Mouse (Mus musculus): ENCODE data around the gene Dclre1b. TPM values are rescaled to one million over a fixed set of nuclear protein-coding genes. Genes with fewer than 3 reads are reported as not detected.

The Dclre1b gene
- polyA plus RNA-seq, 1 experiment: 6.9 TPM

GRCm38 (mm10) chr3:103791230-103792110 is 17.8 kb downstream of the Dclre1b start, which contains the start of gene Hipk1:
Hipk1 (minus strand) TSS chr3:103791563.
- Histone ChIP-seq H3K4me1 (ENCODE audit: control insufficient read depth, insufficient read depth, insufficient read length, low read length) (peaks cover 21% of the 10 kb centered on the region), H3K4me3 (ENCODE audit: insufficient read depth, low read depth, low read length) (peak within 1 kb of the TSS; percentile 83), H3K27ac (replicated peaks; ENCODE audit: low read depth, low read length) (peak within 1 kb of the TSS; percentile 100)

- Histone ChIP-seq H3K4me1 (ENCODE audit: control insufficient read depth, insufficient read depth, insufficient read length, low read length) (peaks cover 26% of the 10 kb centered on the region), H3K27ac (replicated peaks; ENCODE audit: low read depth, low read length) (peak overlapping the region; percentile 78), H3K4me3 (ENCODE audit: insufficient read depth, low read depth, low read length) (peak overlapping the region; percentile 83)
Measured at GRCm38 (mm10) chr3:103790346-103791145, 18.7 kb downstream of the Dclre1b start.

- Histone ChIP-seq H3K27ac (replicated peaks; ENCODE audit: low read depth, low read length) (peak overlapping the region; percentile 78), H3K4me3 (ENCODE audit: insufficient read depth, low read depth, low read length) (peak overlapping the region; percentile 83), H3K4me1 (ENCODE audit: control insufficient read depth, insufficient read depth, insufficient read length, low read length) (peaks cover 26% of the 10 kb centered on the region)
Measured at GRCm38 (mm10) chr3:103789891-103790345, 19.3 kb downstream of the Dclre1b start.

GRCm38 (mm10) chr3:103789096-103789495 is 20.1 kb downstream of the Dclre1b start:
- Histone ChIP-seq H3K27ac (replicated peaks; ENCODE audit: low read depth, low read length) (peak overlapping the region; percentile 88), H3K4me1 (ENCODE audit: control insufficient read depth, insufficient read depth, insufficient read length, low read length) (peaks cover 31% of the 10 kb centered on the region), H3K4me3 (ENCODE audit: insufficient read depth, low read depth, low read length) (peak overlapping the region; percentile 41)

GRCm38 (mm10) chr3:103787225-103787624 is 22.0 kb downstream of the Dclre1b start:
- peak overlapping the region; percentile 61 for H3K27ac ChIP-seq (replicated peaks; ENCODE audit: low read depth, low read length)
- no peak overlapping the region for H3K4me3 ChIP-seq (ENCODE audit: insufficient read depth, low read depth, low read length)
- peaks cover 28% of the 10 kb centered on the region; the same call in 1 of the 2 replicates for H3K4me1 ChIP-seq (ENCODE audit: control insufficient read depth, insufficient read depth, insufficient read length, low read length)

GRCm38 (mm10) chr3:103782844-103783609 is 26.2 kb downstream of the Dclre1b start:
- Histone ChIP-seq H3K4me3 (ENCODE audit: insufficient read depth, low read depth, low read length) (no peak overlapping the region), H3K27ac (replicated peaks; ENCODE audit: low read depth, low read length) (no peak overlapping the region), H3K4me1 (ENCODE audit: control insufficient read depth, insufficient read depth, insufficient read length, low read length) (peaks cover 31% of the 10 kb centered on the region; the same call in 1 of the 2 replicates)

GRCm38 (mm10) chr3:103780777-103781176 is 28.5 kb downstream of the Dclre1b start:
- H3K4me1 ChIP-seq (ENCODE audit: control insufficient read depth, insufficient read depth, insufficient read length, low read length): peaks cover 19% of the 10 kb centered on the region; the same call in 1 of the 2 replicates
- no peak overlapping the region for H3K27ac ChIP-seq (replicated peaks; ENCODE audit: low read depth, low read length)
- no peak overlapping the region for H3K4me3 ChIP-seq (ENCODE audit: insufficient read depth, low read depth, low read length)

GRCm38 (mm10) chr3:103780271-103780670 is 29.0 kb downstream of the Dclre1b start:
- no peak overlapping the region for H3K4me3 ChIP-seq (ENCODE audit: insufficient read depth, low read depth, low read length)
- H3K27ac ChIP-seq (replicated peaks; ENCODE audit: low read depth, low read length): no peak overlapping the region
- peaks cover 19% of the 10 kb centered on the region; the same call in 1 of the 2 replicates for H3K4me1 ChIP-seq (ENCODE audit: control insufficient read depth, insufficient read depth, insufficient read length, low read length)

GRCm38 (mm10) chr3:103779183-103779582 is 30.1 kb downstream of the Dclre1b start:
- H3K27ac ChIP-seq (replicated peaks; ENCODE audit: low read depth, low read length): no peak overlapping the region
- H3K4me1 ChIP-seq (ENCODE audit: control insufficient read depth, insufficient read depth, insufficient read length, low read length): peaks cover 17% of the 10 kb centered on the region; the same call in 1 of the 2 replicates
- H3K4me3 ChIP-seq (ENCODE audit: insufficient read depth, low read depth, low read length): no peak overlapping the region

GRCm38 (mm10) chr3:103778660-103779059 is 30.6 kb downstream of the Dclre1b start:
- H3K27ac ChIP-seq (replicated peaks; ENCODE audit: low read depth, low read length): no peak overlapping the region
- no peak overlapping the region for H3K4me3 ChIP-seq (ENCODE audit: insufficient read depth, low read depth, low read length)
- H3K4me1 ChIP-seq (ENCODE audit: control insufficient read depth, insufficient read depth, insufficient read length, low read length): peaks cover 17% of the 10 kb centered on the region

GRCm38 (mm10) chr3:103777940-103778339 is 31.3 kb downstream of the Dclre1b start:
- H3K4me1 ChIP-seq (ENCODE audit: control insufficient read depth, insufficient read depth, insufficient read length, low read length): peaks cover 20% of the 10 kb centered on the region
- no peak overlapping the region for H3K4me3 ChIP-seq (ENCODE audit: insufficient read depth, low read depth, low read length)
- no peak overlapping the region for H3K27ac ChIP-seq (replicated peaks; ENCODE audit: low read depth, low read length)

GRCm38 (mm10) chr3:103774009-103774408 is 35.2 kb downstream of the Dclre1b start:
- Histone ChIP-seq H3K4me3 (ENCODE audit: insufficient read depth, low read depth, low read length) (no peak overlapping the region), H3K27ac (replicated peaks; ENCODE audit: low read depth, low read length) (0 out of 2 replicates have a peak overlapping the region, but pooled peaks have one; percentile 42)

GRCm38 (mm10) chr3:103773508-103773907 is 35.7 kb downstream of the Dclre1b start:
- peaks cover 24% of the 10 kb centered on the region for H3K4me1 ChIP-seq (ENCODE audit: control insufficient read depth, insufficient read depth, insufficient read length, low read length)
- H3K4me3 ChIP-seq (ENCODE audit: insufficient read depth, low read depth, low read length): no peak overlapping the region
- H3K27ac ChIP-seq (replicated peaks; ENCODE audit: low read depth, low read length): peak overlapping the region; percentile 62

More at GRCm38 (mm10) chr3:103774009-103774408, 35.2 kb downstream of the Dclre1b start:
- H3K4me1 ChIP-seq (ENCODE audit: control insufficient read depth, insufficient read depth, insufficient read length, low read length): peaks cover 24% of the 10 kb centered on the region

GRCm38 (mm10) chr3:103772846-103773245 is 36.4 kb downstream of the Dclre1b start:
- no peak overlapping the region for H3K4me3 ChIP-seq (ENCODE audit: insufficient read depth, low read depth, low read length)
- H3K27ac ChIP-seq (replicated peaks; ENCODE audit: low read depth, low read length): peak overlapping the region; percentile 38
- H3K4me1 ChIP-seq (ENCODE audit: control insufficient read depth, insufficient read depth, insufficient read length, low read length): peaks cover 24% of the 10 kb centered on the region

Measured in brown adipose tissue, adult 24 weeks (tissue).